Mouse (Mus musculus): ENCODE data around the gene Hlx. TPM values are rescaled to one million over a fixed set of nuclear protein-coding genes. Genes with fewer than 3 reads are reported as not detected.
A peak's percentile ranks its signal among the peaks of the same experiment; 100 is the strongest.

The Hlx gene
- total and polyA plus RNA-seq, 2 experiments from 2014 or later = 1.5 to 1.9 TPM

GRCm38 (mm10) chr1:184715693-184716092 is 16.7 kb downstream of the Hlx start:
- Histone ChIP-seq H3K27me3 (ENCODE audit: insufficient read depth, low read length) (peaks cover 73% of the 10 kb centered on the region), H3K4me1 (ENCODE audit: insufficient read depth, low read length) (no peaks in the 10 kb centered on the region), H3K27ac (ENCODE audit: low read depth, low read length) (no peak overlapping the region), H3K4me3 (ENCODE audit: low read depth, low read length) (no peak overlapping the region), H3K36me3 (ENCODE audit: insufficient read depth, low read length) (no peaks in the 10 kb centered on the region), H3K9ac (replicated peaks; ENCODE audit: low read length, poor library complexity, severe bottlenecking) (no peak overlapping the region), H3K9me3 (ENCODE audit: low read length) (no peaks in the 10 kb centered on the region), H3K4me2 (ENCODE audit: low read depth, low read length, poor library complexity, severe bottlenecking) (no peak overlapping the region)
- 24% methylated on average over 6 of the region's 6 CpGs for WGBS
- no peak for TF ChIP-seq CTCF (IDR thresholded peaks at IDR 0.05)
- DNase-seq (ENCODE audit: low spot score) (no peak), ATAC-seq (ENCODE audit: low FRiP score) (no peak)

GRCm38 (mm10) chr1:184714515-184714914 is 17.9 kb downstream of the Hlx start:
- Histone ChIP-seq H3K4me2 (ENCODE audit: low read depth, low read length, poor library complexity, severe bottlenecking) (no peak overlapping the region), H3K9ac (replicated peaks; ENCODE audit: low read length, poor library complexity, severe bottlenecking) (no peak overlapping the region), H3K27ac (ENCODE audit: low read depth, low read length) (no peak overlapping the region), H3K4me1 (ENCODE audit: insufficient read depth, low read length) (no peaks in the 10 kb centered on the region), H3K27me3 (ENCODE audit: insufficient read depth, low read length) (peaks cover 62% of the 10 kb centered on the region), H3K36me3 (ENCODE audit: insufficient read depth, low read length) (no peaks in the 10 kb centered on the region), H3K4me3 (ENCODE audit: low read depth, low read length) (no peak overlapping the region), H3K9me3 (ENCODE audit: low read length) (no peaks in the 10 kb centered on the region)
- no peak for TF ChIP-seq CTCF (IDR thresholded peaks at IDR 0.05)
- WGBS = 40% methylated on average over 3 of the region's 3 CpGs
- ATAC-seq (ENCODE audit: low FRiP score) (no peak), DNase-seq (ENCODE audit: low spot score) (no peak)

- Histone ChIP-seq H3K4me2 (ENCODE audit: low read depth, low read length, poor library complexity, severe bottlenecking) (no peak overlapping the region), H3K9me3 (ENCODE audit: low read length) (no peaks in the 10 kb centered on the region), H3K4me3 (ENCODE audit: low read depth, low read length) (no peak overlapping the region), H3K4me1 (ENCODE audit: insufficient read depth, low read length) (no peaks in the 10 kb centered on the region), H3K36me3 (ENCODE audit: insufficient read depth, low read length) (no peaks in the 10 kb centered on the region), H3K9ac (replicated peaks; ENCODE audit: low read length, poor library complexity, severe bottlenecking) (no peak overlapping the region), H3K27me3 (ENCODE audit: insufficient read depth, low read length) (peaks cover 55% of the 10 kb centered on the region), H3K27ac (ENCODE audit: low read depth, low read length) (no peak overlapping the region)
- no peak for TF ChIP-seq CTCF (IDR thresholded peaks at IDR 0.05)
- DNase-seq (ENCODE audit: low spot score) = no peak
- no peak for ATAC-seq (ENCODE audit: low FRiP score)
- 72% methylated on average over 5 of the region's 5 CpGs for WGBS
Measured at GRCm38 (mm10) chr1:184713716-184714115, 18.7 kb downstream of the Hlx start.

GRCm38 (mm10) chr1:184707532-184708248 is 24.7 kb downstream of the Hlx start:
- H3K27ac ChIP-seq (ENCODE audit: low read depth, low read length) = no peak overlapping the region
- no peaks in the 10 kb centered on the region for H3K36me3 ChIP-seq (ENCODE audit: insufficient read depth, low read length)
- H3K27me3 ChIP-seq (ENCODE audit: insufficient read depth, low read length) = peaks cover 1% of the 10 kb centered on the region
- ATAC-seq (ENCODE audit: low FRiP score) (no peak), DNase-seq (ENCODE audit: low spot score) (no peak)
- TF ChIP-seq CTCF (IDR thresholded peaks at IDR 0.05) = no peak
- WGBS = 75% methylated on average over 4 of the region's 4 CpGs
- H3K9me3 ChIP-seq (ENCODE audit: low read length) = no peaks in the 10 kb centered on the region
- no peaks in the 10 kb centered on the region for H3K4me1 ChIP-seq (ENCODE audit: insufficient read depth, low read length)
- H3K4me3 ChIP-seq (ENCODE audit: low read depth, low read length) = no peak overlapping the region
- H3K9ac ChIP-seq (replicated peaks; ENCODE audit: low read length, poor library complexity, severe bottlenecking) = no peak overlapping the region
- H3K4me2 ChIP-seq (ENCODE audit: low read depth, low read length, poor library complexity, severe bottlenecking) = no peak overlapping the region

GRCm38 (mm10) chr1:184704901-184705300 is 27.5 kb downstream of the Hlx start:
- Histone ChIP-seq H3K9me3 (ENCODE audit: low read length) (no peaks in the 10 kb centered on the region), H3K4me3 (ENCODE audit: low read depth, low read length) (no peak overlapping the region), H3K4me1 (ENCODE audit: insufficient read depth, low read length) (no peaks in the 10 kb centered on the region), H3K27ac (ENCODE audit: low read depth, low read length) (no peak overlapping the region), H3K9ac (replicated peaks; ENCODE audit: low read length, poor library complexity, severe bottlenecking) (no peak overlapping the region), H3K4me2 (ENCODE audit: low read depth, low read length, poor library complexity, severe bottlenecking) (no peak overlapping the region), H3K27me3 (ENCODE audit: insufficient read depth, low read length) (no peaks in the 10 kb centered on the region), H3K36me3 (ENCODE audit: insufficient read depth, low read length) (no peaks in the 10 kb centered on the region)
- ATAC-seq (ENCODE audit: low FRiP score) (no peak), DNase-seq (ENCODE audit: low spot score) (no peak)
- WGBS = 41% methylated on average over 3 of the region's 3 CpGs
- no peak for TF ChIP-seq CTCF (IDR thresholded peaks at IDR 0.05)

- peak; percentile 33 for TF ChIP-seq CTCF (IDR thresholded peaks at IDR 0.05)
- DNase-seq (ENCODE audit: low spot score) (no peak), ATAC-seq (ENCODE audit: low FRiP score) (no peak)
- H3K27ac ChIP-seq (ENCODE audit: low read depth, low read length) = no peak overlapping the region
- H3K4me3 ChIP-seq (ENCODE audit: low read depth, low read length) = no peak overlapping the region
- no peaks in the 10 kb centered on the region for H3K36me3 ChIP-seq (ENCODE audit: insufficient read depth, low read length)
- WGBS = 95% methylated on average over 1 of the region's 1 CpGs
- H3K4me2 ChIP-seq (ENCODE audit: low read depth, low read length, poor library complexity, severe bottlenecking) = no peak overlapping the region
- H3K9ac ChIP-seq (replicated peaks; ENCODE audit: low read length, poor library complexity, severe bottlenecking) = no peak overlapping the region
- no peaks in the 10 kb centered on the region for H3K4me1 ChIP-seq (ENCODE audit: insufficient read depth, low read length)
- no peaks in the 10 kb centered on the region for H3K27me3 ChIP-seq (ENCODE audit: insufficient read depth, low read length)
- no peaks in the 10 kb centered on the region for H3K9me3 ChIP-seq (ENCODE audit: low read length)
Measured at GRCm38 (mm10) chr1:184699295-184699694, 33.1 kb downstream of the Hlx start.

Measured in midbrain, postnatal 0 days (tissue).